Mouse (Mus musculus) lung, embryonic 16.5 days (tissue): ENCODE measurements around the gene Ptcd3. TPM values are rescaled to one million over a fixed set of nuclear protein-coding genes. Genes with fewer than 3 reads are reported as not detected.
A peak's percentile ranks its signal among the peaks of the same experiment; 100 is the strongest.

Experiments used
- ATAC-seq: fragments of 200-750 bp; cut with Nextera tagmentation; 2 replicates; pipeline ENCODE4 v1.8.0; 2017; ENCODE audit warnings: low read depth, mild to moderate bottlenecking, moderate library complexity
- H3K27ac ChIP-seq: fragments of 300-500 bp; sonication (generic); 2 replicates; pipeline ENCODE4 v1.5.1; 2014; ENCODE audit warnings: mild to moderate bottlenecking, control low read depth, low read length
- H3K27me3 ChIP-seq: fragments of 300-500 bp; sonication (generic); 2 replicates; pipeline ENCODE4 v1.6.1; 2014; ENCODE audit warnings: low read depth, low read length, mixed read lengths; ENCODE audit not compliant: control insufficient read depth, insufficient read depth
- H3K36me3 ChIP-seq: fragments of 300-500 bp; sonication (generic); 2 replicates; pipeline ENCODE4 v1.6.1; 2014; ENCODE audit warnings: low read length; ENCODE audit not compliant: control insufficient read depth, insufficient read depth
- H3K4me1 ChIP-seq: fragments of 300-500 bp; sonication (generic); replicated peaks from 2 replicates; pipeline ENCODE4 v1.6.1; 2014; ENCODE audit warnings: low read length, mixed read lengths; ENCODE audit not compliant: control insufficient read depth, insufficient read depth
- H3K4me2 ChIP-seq: fragments of 300-500 bp; sonication (generic); 2 replicates; pipeline ENCODE4 v1.6.1; 2014; ENCODE audit warnings: low read depth, low read length, control low read depth
- H3K4me3 ChIP-seq: fragments of 300-500 bp; sonication (generic); 2 replicates; pipeline ENCODE4 v1.5.1; 2014; ENCODE audit warnings: mild to moderate bottlenecking, low read length, control low read depth
- H3K9ac ChIP-seq: fragments of 300-500 bp; sonication (generic); 2 replicates; pipeline ENCODE4 v1.6.1; 2014; ENCODE audit warnings: low read length, control low read depth
- H3K9me3 ChIP-seq: fragments of 300-500 bp; sonication (generic); 2 replicates; pipeline ENCODE4 v1.6.1; 2016; ENCODE audit warnings: low read length; ENCODE audit not compliant: control insufficient read depth
- WGBS: fragments of 180-500 bp; shearing (Covaris S2); extraction: QIAGEN DNeasy Blood & Tissue Kit; methylation state at CpG from one replicate; pipeline ENCODE4 v1.1.7; 2014; 5-methylcytosine and 5-hydroxymethylcytosine counted together
- polyA plus RNA-seq: library from polyadenylated mRNA; unstranded; fragments of >200 nt; fragmentation: Nextera tagmentation; extraction: Ambion mirVana; gene quantifications from 2 replicates; pipeline ENCODE4 v1.2.1, GENCODE M21; 2015

Ptcd3 gene
- polyA plus RNA-seq: 85.5 and 86.2 TPM in 2 replicates

DNA sequence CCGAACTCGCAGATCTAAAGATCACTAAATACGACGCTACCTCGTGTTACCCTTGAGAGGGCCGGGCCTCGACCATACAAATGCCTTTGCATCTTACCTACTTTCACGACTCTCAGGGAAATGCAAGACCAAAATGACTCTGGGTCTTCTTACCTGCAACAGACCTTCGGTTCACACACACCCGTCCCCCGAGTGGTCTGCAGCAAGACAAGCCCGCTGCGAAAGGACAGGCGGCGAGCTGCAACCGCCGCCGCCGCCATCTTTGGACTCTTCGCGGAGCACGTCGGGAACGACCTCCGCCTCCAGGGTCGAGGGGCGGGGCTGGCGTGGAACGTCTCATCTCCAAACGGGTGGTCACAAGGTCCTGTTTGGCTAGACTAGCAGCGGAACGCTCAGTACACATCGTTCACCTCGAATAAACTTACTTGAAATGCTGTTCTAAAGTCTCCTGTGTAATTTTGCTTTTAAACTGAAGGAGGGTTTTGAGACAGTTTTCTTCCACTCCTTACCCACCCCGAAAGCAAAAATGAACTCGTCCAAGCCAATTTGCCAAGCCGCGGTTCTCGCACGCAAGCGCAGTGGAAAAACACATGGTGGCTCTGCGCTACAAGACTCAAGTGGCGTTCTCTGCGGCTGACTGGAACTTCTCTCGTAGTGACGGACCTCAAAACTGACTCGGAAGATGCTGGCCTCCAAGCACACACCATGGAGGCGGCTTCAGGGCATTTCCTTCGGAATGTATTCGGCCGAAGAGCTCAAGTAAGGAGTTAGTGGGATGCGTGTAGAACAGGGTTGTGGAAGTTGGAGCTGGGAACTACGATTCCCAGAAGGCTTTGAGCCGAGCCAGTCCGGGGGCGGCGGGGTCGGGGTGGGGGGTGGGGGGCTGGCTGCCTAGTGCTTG lies at the start of gene Ptcd3, which contains the start of gene Polr1a:
TSS of gene Ptcd3 (minus strand) at position 270 of the 901 bp plus-strand sequence.
TSS of gene Polr1a (plus strand) at position 573 of the 901 bp plus-strand sequence.
- H3K27ac ChIP-seq: peak within 1 kb of the TSS; percentile 77
- H3K36me3 ChIP-seq: peaks cover 14% of the 10 kb centered on the region
- H3K9me3 ChIP-seq: no peaks in the 10 kb centered on the region
- H3K4me2 ChIP-seq: peak within 1 kb of the TSS; percentile 73
- WGBS: under 1% methylated on average over 57 of the region's 58 CpGs
- H3K27me3 ChIP-seq: no peaks in the 10 kb centered on the region
- peak; percentile 93 for ATAC-seq
- H3K4me1 ChIP-seq: peaks cover 8% of the 10 kb centered on the region
- peak within 1 kb of the TSS; percentile 80 for H3K4me3 ChIP-seq
- peak within 1 kb of the TSS; percentile 70 for H3K9ac ChIP-seq

DNA sequence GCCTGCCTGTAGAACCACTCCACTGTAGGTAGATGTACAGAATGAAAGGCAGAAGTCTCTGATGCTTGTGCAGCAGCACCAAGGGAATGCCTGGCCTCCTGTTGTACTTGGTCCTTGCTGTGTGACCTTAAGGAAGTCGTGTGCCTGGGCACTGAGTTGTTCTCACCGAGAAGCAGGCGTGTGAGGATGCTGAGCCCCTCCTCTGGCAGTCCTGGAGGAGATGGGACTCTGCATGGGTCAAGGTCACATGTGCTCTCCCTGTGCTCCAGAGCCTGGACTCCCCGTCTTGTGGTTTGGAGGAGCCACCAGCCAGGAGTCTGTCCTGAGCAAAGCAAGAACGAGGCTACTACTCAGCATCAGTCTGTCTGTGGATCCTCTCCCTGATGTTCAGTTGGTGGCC lies 42.6 kb upstream of the Ptcd3 start:
- no peak overlapping the region for H3K9ac ChIP-seq
- no peaks in the 10 kb centered on the region for H3K27me3 ChIP-seq
- H3K27ac ChIP-seq: no peak overlapping the region
- H3K4me2 ChIP-seq: no peak overlapping the region
- ATAC-seq: no peak
- H3K4me3 ChIP-seq: no peak overlapping the region
- H3K4me1 ChIP-seq: no peaks in the 10 kb centered on the region; the same call in 1 of the 2 replicates
- H3K36me3 ChIP-seq: peaks cover 28% of the 10 kb centered on the region
- H3K9me3 ChIP-seq: no peaks in the 10 kb centered on the region
- WGBS: 83% methylated on average over 5 of the region's 5 CpGs

DNA sequence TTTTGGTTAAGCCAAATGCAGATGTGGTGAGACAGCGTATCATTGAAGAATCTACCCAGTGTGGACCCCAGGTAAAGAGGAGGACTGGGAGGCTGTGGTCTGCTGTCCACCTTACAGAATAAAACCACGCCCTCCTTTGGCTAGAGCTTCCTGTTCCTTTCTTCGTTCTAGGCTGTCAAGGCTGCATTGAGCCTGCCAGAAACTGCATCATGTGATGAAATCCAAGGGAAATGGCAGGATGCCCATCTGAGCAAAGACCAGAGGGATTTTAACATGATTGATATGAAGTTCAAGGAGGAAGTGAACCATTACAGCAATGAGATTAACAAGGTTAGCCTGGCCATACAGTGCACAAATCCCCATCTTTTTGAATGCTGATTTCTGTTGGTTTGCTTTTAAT lies 42.0 kb upstream of the Ptcd3 start:
- ATAC-seq: 0 out of 2 replicates have a peak, but pooled peaks have one; percentile 10
- no peak overlapping the region for H3K4me2 ChIP-seq
- H3K9me3 ChIP-seq: no peaks in the 10 kb centered on the region
- H3K27me3 ChIP-seq: no peaks in the 10 kb centered on the region
- no peak overlapping the region for H3K4me3 ChIP-seq
- H3K36me3 ChIP-seq: peaks cover 28% of the 10 kb centered on the region
- no peak overlapping the region for H3K9ac ChIP-seq
- H3K27ac ChIP-seq: no peak overlapping the region
- WGBS: 72% methylated on average over 3 of the region's 3 CpGs
- no peaks in the 10 kb centered on the region; the same call in 1 of the 2 replicates for H3K4me1 ChIP-seq

DNA sequence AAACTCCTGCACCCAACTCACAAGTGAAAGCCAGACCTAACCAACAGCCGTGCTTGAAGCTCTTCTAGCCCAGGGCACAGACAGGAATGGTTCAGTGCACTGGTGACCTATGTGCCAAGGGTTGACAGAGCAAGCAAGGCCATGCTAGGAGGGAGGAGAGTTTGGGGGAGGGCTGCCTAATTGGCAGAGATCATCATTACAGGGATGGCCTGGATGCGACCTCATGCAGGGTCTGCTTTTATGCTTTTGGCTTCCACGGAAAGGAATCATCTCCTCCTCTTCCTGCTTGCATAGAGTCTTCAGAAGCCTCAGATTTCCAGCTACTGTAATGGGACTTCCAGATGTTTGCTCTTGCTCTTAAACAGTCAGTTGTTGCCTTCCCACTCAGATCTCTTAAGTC lies 41.2 kb upstream of the Ptcd3 start:
- H3K4me1 ChIP-seq: no peaks in the 10 kb centered on the region; the same call in 1 of the 2 replicates
- WGBS: 72% methylated on average over 3 of the region's 3 CpGs
- peaks cover 27% of the 10 kb centered on the region for H3K36me3 ChIP-seq
- H3K27me3 ChIP-seq: no peaks in the 10 kb centered on the region
- no peak overlapping the region for H3K9ac ChIP-seq
- no peaks in the 10 kb centered on the region for H3K9me3 ChIP-seq
- no peak for ATAC-seq
- H3K4me2 ChIP-seq: no peak overlapping the region
- H3K27ac ChIP-seq: no peak overlapping the region
- no peak overlapping the region for H3K4me3 ChIP-seq

DNA sequence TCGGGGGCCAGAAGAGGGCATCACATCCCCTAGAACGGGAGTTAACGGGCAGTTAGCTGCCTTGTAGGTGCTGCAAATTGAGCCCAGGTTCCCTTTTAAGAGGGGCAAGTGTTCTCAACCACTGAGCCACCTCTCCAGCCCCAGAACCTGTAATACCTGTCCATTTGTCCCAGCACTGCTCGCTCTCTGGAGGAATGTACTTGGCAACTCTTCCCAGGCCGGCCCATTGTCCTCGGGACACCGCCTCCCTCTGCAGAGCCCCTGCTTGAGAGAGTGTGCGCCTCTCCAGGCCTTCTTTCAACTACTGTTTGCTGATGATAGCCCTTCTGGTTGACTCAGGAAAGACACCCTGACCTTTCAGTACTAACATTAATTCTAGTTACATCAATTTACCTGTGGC lies 37.6 kb upstream of the Ptcd3 start:
- Histone ChIP-seq H3K9ac (no peak overlapping the region), H3K27me3 (no peaks in the 10 kb centered on the region), H3K4me2 (no peak overlapping the region), H3K4me1 (no peaks in the 10 kb centered on the region; the same call in 1 of the 2 replicates), H3K4me3 (no peak overlapping the region), H3K27ac (no peak overlapping the region), H3K9me3 (no peaks in the 10 kb centered on the region), H3K36me3 (peaks cover 15% of the 10 kb centered on the region)
- WGBS: 69% methylated on average over 8 of the region's 8 CpGs
- no peak for ATAC-seq

DNA sequence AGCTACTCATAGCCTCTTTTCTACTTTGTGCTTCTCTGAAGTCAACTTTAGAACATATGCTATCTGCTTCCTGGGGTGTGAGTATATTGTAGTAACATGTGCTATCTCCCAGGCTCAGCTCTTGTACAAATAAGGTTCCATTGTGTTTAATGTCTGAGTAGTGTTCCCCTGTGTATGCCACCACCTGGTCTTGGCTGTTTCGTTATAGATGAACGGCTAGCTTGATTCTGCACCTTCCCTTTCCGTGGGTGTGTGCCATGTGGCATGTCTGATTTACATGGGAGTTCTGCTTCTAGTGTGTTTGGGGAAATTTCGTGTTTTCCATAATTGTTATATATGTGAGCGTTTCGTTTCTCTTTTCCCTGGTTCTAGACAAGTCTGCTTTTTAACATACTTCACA lies 36.6 kb upstream of the Ptcd3 start:
- H3K27ac ChIP-seq: no peak overlapping the region
- WGBS: 80% methylated on average over 6 of the region's 6 CpGs
- H3K4me3 ChIP-seq: no peak overlapping the region
- H3K9me3 ChIP-seq: no peaks in the 10 kb centered on the region
- H3K36me3 ChIP-seq: peaks cover 6% of the 10 kb centered on the region; the same call in 1 of the 2 replicates
- no peaks in the 10 kb centered on the region for H3K4me1 ChIP-seq
- no peaks in the 10 kb centered on the region for H3K27me3 ChIP-seq
- H3K4me2 ChIP-seq: no peak overlapping the region
- no peak overlapping the region for H3K9ac ChIP-seq
- no peak for ATAC-seq

DNA sequence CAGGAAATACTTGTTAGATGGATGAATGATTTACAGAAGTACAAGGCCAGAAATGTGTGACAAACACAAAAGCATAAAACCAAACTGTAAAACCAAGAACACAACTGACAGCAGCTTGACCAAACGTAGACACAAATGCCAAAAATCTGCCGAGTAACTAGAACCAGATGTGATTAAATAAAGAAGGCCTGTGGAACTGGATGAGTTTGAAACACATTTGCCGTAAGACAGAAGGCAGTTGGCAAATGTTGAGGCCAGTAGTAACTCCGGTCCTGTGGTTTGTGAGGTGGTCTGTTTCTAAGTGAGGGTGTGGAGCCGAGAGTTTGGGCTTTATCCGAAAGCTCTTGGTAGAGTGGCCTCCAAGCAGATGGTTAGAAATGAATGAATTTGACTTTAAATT lies 32.4 kb upstream of the Ptcd3 start:
- H3K9ac ChIP-seq: no peak overlapping the region
- ATAC-seq: no peak
- H3K4me2 ChIP-seq: no peak overlapping the region
- no peak overlapping the region for H3K27ac ChIP-seq
- no peak overlapping the region for H3K4me3 ChIP-seq
- WGBS: 75% methylated on average over 6 of the region's 6 CpGs
- no peaks in the 10 kb centered on the region for H3K4me1 ChIP-seq
- H3K27me3 ChIP-seq: no peaks in the 10 kb centered on the region
- H3K36me3 ChIP-seq: peaks cover 16% of the 10 kb centered on the region
- H3K9me3 ChIP-seq: no peaks in the 10 kb centered on the region

DNA sequence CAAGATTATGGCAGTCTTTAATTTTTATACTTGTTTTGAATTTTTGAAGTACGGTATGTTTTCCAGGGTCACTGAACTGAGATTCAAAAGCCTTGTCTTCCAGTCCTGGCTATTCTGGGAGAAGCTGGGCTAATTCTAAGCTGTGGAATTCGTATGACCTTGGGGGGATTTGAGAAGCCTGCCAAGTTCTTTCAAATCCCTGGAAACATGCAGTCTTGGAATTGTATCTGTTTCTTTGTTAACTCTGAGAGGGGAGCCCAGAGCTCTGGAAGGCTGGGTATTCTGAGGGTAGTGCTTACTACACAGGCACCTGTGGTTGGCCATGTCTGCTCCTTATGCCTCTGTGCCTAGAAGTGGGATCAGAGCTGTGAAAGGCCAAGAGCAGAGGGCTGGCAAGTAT lies 27.2 kb upstream of the Ptcd3 start:
- WGBS: 62% methylated on average over 2 of the region's 2 CpGs
- Histone ChIP-seq H3K36me3 (peaks cover 23% of the 10 kb centered on the region), H3K9ac (no peak overlapping the region), H3K4me3 (no peak overlapping the region), H3K27me3 (no peaks in the 10 kb centered on the region), H3K4me2 (no peak overlapping the region), H3K9me3 (no peaks in the 10 kb centered on the region), H3K4me1 (no peaks in the 10 kb centered on the region), H3K27ac (peak overlapping the region; percentile 9; the same call in 1 of the 2 replicates)
- no peak for ATAC-seq

DNA sequence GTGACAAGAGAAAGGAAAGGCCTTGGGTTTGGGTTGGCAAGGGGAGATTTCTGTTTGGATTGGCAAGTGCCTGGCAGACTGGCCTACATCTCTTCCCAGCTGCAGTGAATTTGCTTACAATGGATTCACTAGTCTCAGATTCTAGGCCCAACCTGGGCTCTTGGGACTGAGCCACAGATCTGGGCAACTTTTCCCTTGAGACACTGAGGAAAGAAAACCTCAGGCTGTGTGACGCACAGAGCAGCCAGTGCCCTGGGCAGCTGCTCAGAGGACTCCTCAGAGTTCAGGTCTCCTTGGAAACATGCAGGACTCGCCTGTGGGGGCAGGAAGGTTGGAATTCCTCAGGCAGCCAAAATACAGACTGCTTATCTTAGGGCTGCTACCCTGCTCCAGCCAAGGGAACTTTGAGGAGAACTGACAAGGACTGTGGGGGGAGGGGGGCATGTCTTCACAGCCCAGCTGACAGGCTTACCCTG lies 25.6 kb upstream of the Ptcd3 start:
- ATAC-seq: peak; percentile 81
- no peak overlapping the region for H3K9ac ChIP-seq
- H3K4me2 ChIP-seq: no peak overlapping the region
- 26% methylated on average over 2 of the region's 2 CpGs for WGBS
- peaks cover 33% of the 10 kb centered on the region for H3K36me3 ChIP-seq
- H3K9me3 ChIP-seq: no peaks in the 10 kb centered on the region
- H3K4me3 ChIP-seq: no peak overlapping the region
- peak overlapping the region; percentile 66 for H3K27ac ChIP-seq
- no peaks in the 10 kb centered on the region for H3K27me3 ChIP-seq
- no peaks in the 10 kb centered on the region for H3K4me1 ChIP-seq
